Mouse (Mus musculus) Patski (cell line): Measurements from ENCODE around the gene Vps33b. TPM values are rescaled to one million over a fixed set of nuclear protein-coding genes. Genes with fewer than 3 reads are reported as not detected.

ENCODE experiments used
- ATAC-seq: fragments of 100-300 bp; one replicate; pipeline ENCODE4 v1.8.0; 2021
- CTCF ChIA-PET: fragments of 350-600 bp; sonication (Branson Sonifier 250); formaldehyde crosslinking; loops from one replicate; lab custom pipeline; 2022; ENCODE audit warnings: inconsistent platforms; lab: Charles Lee
- POLR2A ChIA-PET: fragments of 350-600 bp; sonication (Branson Sonifier 250); formaldehyde crosslinking; loops from one replicate; lab custom pipeline; 2022; ENCODE audit warnings: antibody characterized with exemption, inconsistent platforms; lab: Charles Lee
- DNase-seq: peaks from one replicate; pipeline ENCODE4 v3.0.0-alpha.2; 2011; ENCODE audit warnings: low read depth, low spot score
- H3K27me3 ChIP-seq: fragments of 371-371 bp; one replicate; pipeline ENCODE4 v1.5.1; 2021
- CTCF ChIP-seq: fragments of 100-300 bp; IDR thresholded peaks from one replicate; pipeline ENCODE4 v1.5.1; 2021
- in situ Hi-C: fragments of 300-500 bp; cut with MboI; formaldehyde crosslinking; loops from 3 replicates; pipeline ENCODE4 v1.11.1; 2018; ENCODE audit warnings: low pct_unique_long_range_greater_than_20kb, mixed read lengths
- polyA plus RNA-seq: library from polyadenylated mRNA; unstranded; gene quantifications from one replicate; pipeline ENCODE4 v1.2.3, GENCODE M21; 2021

Vps33b gene
- polyA plus RNA-seq, 1 experiment from 2014 or later, result 24.6 TPM

- DNase-seq, result no peak
- H3K27me3 ChIP-seq, result no peaks in the 10 kb centered on the region
- ChIA-PET POLR2A (no interaction called here), CTCF (no interaction called here)
- no peak for ATAC-seq
- in situ Hi-C loops, result no loop called here
- no peak for TF ChIP-seq CTCF
Observed at GRCm38 (mm10) chr7:80264606-80265005, 4.8 kb upstream of the Vps33b start.

- no peak for DNase-seq
- in situ Hi-C loops, result no loop called here
- POLR2A ChIA-PET, result no interaction called here
Observed at GRCm38 (mm10) chr7:80267764-80268163, 1.7 kb upstream of the Vps33b start.

GRCm38 (mm10) chr7:80269751-80270255, 354 bp downstream of the Vps33b start:
- ATAC-seq (peak; percentile 44), DNase-seq (no peak)
- CTCF ChIA-PET, result interaction anchor here (0.7 to 1.9 kb wide), 3 partner anchors 19 to 136 kb away, joined by 3 to 5 read pairs (median 4); no protein-coding TSS in a partner anchor
- H3K27me3 ChIP-seq, result no peaks in the 10 kb centered on the region
- POLR2A ChIA-PET, result interaction anchor here (0.6 to 2.0 kb wide), 2 partner anchors 9 to 11 kb away, joined by 3 to 5 read pairs; partner anchors contain the start of gene Ngrn
- no peak for TF ChIP-seq CTCF
- in situ Hi-C loops, result no loop called here

More at GRCm38 (mm10) chr7:80267764-80268163, 1.7 kb upstream of the Vps33b start:
- no peaks in the 10 kb centered on the region for H3K27me3 ChIP-seq
- CTCF ChIA-PET, result no interaction called here
- ATAC-seq, result no peak
- no peak for TF ChIP-seq CTCF

- ATAC-seq (no peak), DNase-seq (no peak)
- ChIA-PET POLR2A (no interaction called here), CTCF (no interaction called here)
- no peaks in the 10 kb centered on the region for H3K27me3 ChIP-seq
- in situ Hi-C loops, result no loop called here
- no peak for TF ChIP-seq CTCF
Observed at GRCm38 (mm10) chr7:80273456-80273855, 4.0 kb downstream of the Vps33b start.

- ChIA-PET POLR2A (no interaction called here), CTCF (no interaction called here)
- DNase-seq, result no peak
- in situ Hi-C loops, result no loop called here
- no peak for TF ChIP-seq CTCF
- no peak for ATAC-seq
- H3K27me3 ChIP-seq, result no peaks in the 10 kb centered on the region
Observed at GRCm38 (mm10) chr7:80276374-80276773, 6.9 kb downstream of the Vps33b start.

GRCm38 (mm10) chr7:80280032-80280431, 10.6 kb downstream of the Vps33b start:
- DNase-seq, result no peak
- ChIA-PET CTCF (interaction anchor here (1.1 to 2.1 kb wide), 3 partner anchors 20 to 146 kb away, joined by 3 to 4 read pairs (median 4); partner anchors contain the start of gene Hddc3), POLR2A (no interaction called here)
- in situ Hi-C loops, result no loop called here
- no peak for ATAC-seq
- no peak for TF ChIP-seq CTCF
- no peaks in the 10 kb centered on the region for H3K27me3 ChIP-seq

GRCm38 (mm10) chr7:80280998-80281397, 11.5 kb downstream of the Vps33b start:
- POLR2A ChIA-PET, result no interaction called here
- DNase-seq (no peak), ATAC-seq (no peak)
- CTCF ChIA-PET, result interaction anchor here (1.1 to 2.1 kb wide), 4 partner anchors 13 to 146 kb away, joined by 3 to 6 read pairs (median 4); partner anchors contain the start of genes Hddc3 and Prc1
- no peaks in the 10 kb centered on the region for H3K27me3 ChIP-seq
- TF ChIP-seq CTCF, result no peak
- in situ Hi-C loops, result no loop called here

- no peak for TF ChIP-seq CTCF
- in situ Hi-C loops, result no loop called here
- DNase-seq (no peak), ATAC-seq (no peak)
- no peaks in the 10 kb centered on the region for H3K27me3 ChIP-seq
- CTCF ChIA-PET, result interaction anchor here (1.2 to 2.1 kb wide), 3 partner anchors 12 to 147 kb away, joined by 4 to 6 read pairs (median 4); partner anchors contain the start of genes Ngrn and Prc1
- POLR2A ChIA-PET, result no interaction called here
Observed at GRCm38 (mm10) chr7:80281646-80282045, 12.2 kb downstream of the Vps33b start.

GRCm38 (mm10) chr7:80283226-80283918, 13.9 kb downstream of the Vps33b start:
- no peak for ATAC-seq
- in situ Hi-C loops, result no loop called here
- TF ChIP-seq CTCF, result no peak
- CTCF ChIA-PET, result interaction anchor here (1.0 kb wide), 1 partner anchor 56 kb away, joined by 3 read pairs; no protein-coding TSS in a partner anchor
- POLR2A ChIA-PET, result no interaction called here
- DNase-seq, result no peak
- H3K27me3 ChIP-seq, result no peaks in the 10 kb centered on the region

- no peak for DNase-seq
- no peak for TF ChIP-seq CTCF
- ChIA-PET POLR2A (no interaction called here), CTCF (interaction anchor here (1.3 kb wide), 1 partner anchor 9 kb away, joined by 4 read pairs; the partner anchor contains the start of gene Prc1)
- no peak for ATAC-seq
- in situ Hi-C loops, result no loop called here
- no peaks in the 10 kb centered on the region for H3K27me3 ChIP-seq
Observed at GRCm38 (mm10) chr7:80284391-80284790, 14.9 kb downstream of the Vps33b start.

- no peak for TF ChIP-seq CTCF
- DNase-seq (no peak), ATAC-seq (no peak)
- H3K27me3 ChIP-seq, result no peaks in the 10 kb centered on the region
- ChIA-PET CTCF (no interaction called here), POLR2A (no interaction called here)
- in situ Hi-C loops, result no loop called here
Observed at GRCm38 (mm10) chr7:80285725-80286124, 16.3 kb downstream of the Vps33b start.
